Mouse (Mus musculus): ENCODE measurements around the gene Gm7945. TPM values are rescaled to one million over a fixed set of nuclear protein-coding genes. Genes with fewer than 3 reads are reported as not detected.

The Gm7945 gene
- total RNA-seq (2023; ENCODE audit: inconsistent age): not detected in 4 replicates

DNA sequence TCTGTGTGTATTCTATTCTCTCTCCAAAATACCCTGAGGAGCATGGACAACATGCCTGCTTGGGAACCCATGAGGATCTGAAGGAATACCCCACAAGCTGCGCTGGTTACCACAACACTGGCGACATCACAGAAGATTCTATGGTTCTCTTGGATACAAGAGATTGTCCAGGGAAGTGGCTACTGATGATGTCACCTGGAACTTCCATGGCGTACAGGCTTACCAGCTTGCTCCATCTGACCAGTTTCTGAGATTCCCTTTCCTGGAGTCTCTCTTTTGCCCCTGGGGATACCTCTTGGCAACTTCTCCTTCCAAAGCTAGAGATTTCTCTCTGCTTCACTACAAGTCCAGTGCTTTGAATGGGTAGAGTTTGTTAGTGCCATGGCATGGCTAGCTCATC lies at the start of gene Gm7945:
Gene Gm7945 (minus strand): TSS at position 101 of the 400 bp plus-strand sequence.

DNA sequence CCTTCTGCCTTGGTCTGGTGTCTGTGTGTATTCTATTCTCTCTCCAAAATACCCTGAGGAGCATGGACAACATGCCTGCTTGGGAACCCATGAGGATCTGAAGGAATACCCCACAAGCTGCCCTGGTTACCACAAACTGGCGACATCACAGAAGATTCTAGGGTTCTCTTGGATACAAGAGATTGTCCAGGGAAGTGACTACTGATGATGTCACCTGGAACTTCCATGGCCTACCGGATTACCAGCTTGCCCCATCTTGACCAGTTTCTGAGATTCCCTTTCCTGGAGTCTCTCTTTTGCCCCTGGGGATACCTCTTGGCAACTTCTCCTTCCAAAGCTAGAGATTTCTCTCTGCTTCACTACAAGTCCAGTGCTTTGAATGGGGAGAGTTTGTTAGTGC lies 22.0 kb upstream of the Gm7945 start, which contains the start of gene Gm6482:
Gene Gm6482 (minus strand): TSS at position 101 of the 400 bp plus-strand sequence.

GRCm38 (mm10) chr14:41348309-41348708 lies 37.9 kb downstream of the Gm7945 start, which contains the start of gene Gm5798:
TSS of gene Gm5798 (plus strand) at chr14:41348609.

Other genes with a start within 250 kb of the Gm7945 start
- gene Mbl1, start 234.9 kb downstream of the Gm7945 start, total RNA-seq (2023; ENCODE audit: inconsistent age): not detected in 4 replicates
- gene Sftpd, start 201.2 kb downstream of the Gm7945 start, total RNA-seq (2023; ENCODE audit: inconsistent age): not detected in 4 replicates
- not detected in 4 replicates for gene Gm2832, start 107.6 kb downstream of the Gm7945 start, total RNA-seq (2023; ENCODE audit: inconsistent age)
- not detected in 4 replicates for gene Gm5798, start 37.8 kb downstream of the Gm7945 start, total RNA-seq (2023; ENCODE audit: inconsistent age)
- not detected in 4 replicates for gene Gm6482, start 21.9 kb upstream of the Gm7945 start, total RNA-seq (2023; ENCODE audit: inconsistent age)
- gene Gm7954, start 67.1 kb upstream of the Gm7945 start, total RNA-seq (2023; ENCODE audit: inconsistent age): not detected in 4 replicates
- not detected in 4 replicates for gene Gm3486, start 103.1 kb upstream of the Gm7945 start, total RNA-seq (2023; ENCODE audit: inconsistent age)
- gene Gm7970, start 169.2 kb upstream of the Gm7945 start, total RNA-seq (2023; ENCODE audit: inconsistent age): not detected in 4 replicates
- not detected in 4 replicates for gene 1700049E17Rik2, start 186.8 kb upstream of the Gm7945 start, total RNA-seq (2023; ENCODE audit: inconsistent age)
- gene Gm3072, start 238.2 kb upstream of the Gm7945 start, total RNA-seq (2023; ENCODE audit: inconsistent age): not detected in 4 replicates

All from B cell, adult (primary cell).